Mouse (Mus musculus) bone marrow macrophage, adult 2 months (primary cell): ENCODE data around the gene Lrrc74b. TPM values are rescaled to one million over a fixed set of nuclear protein-coding genes. Genes with fewer than 3 reads are reported as not detected.

Experiments
- H3K27ac ChIP-seq: 2 replicates; pipeline ENCODE4 v1.5.1; 2012; ENCODE audit warnings: low read depth, low read length; ENCODE audit not compliant: insufficient read depth
- H3K4me1 ChIP-seq: 2 replicates; pipeline ENCODE4 v1.6.1; 2012; ENCODE audit warnings: low read length; ENCODE audit not compliant: control insufficient read depth, insufficient read depth
- H3K4me3 ChIP-seq: 2 replicates; pipeline ENCODE4 v1.5.1; 2012; ENCODE audit warnings: mild to moderate bottlenecking, low read length, moderate library complexity; ENCODE audit not compliant: insufficient read depth
- CTCF ChIP-seq: IDR thresholded peaks from 2 replicates; pipeline ENCODE4 v1.5.1; 2012; ENCODE audit warnings: low read depth, mild to moderate bottlenecking, low read length, moderate library complexity
- POLR2A ChIP-seq: IDR thresholded peaks from 2 replicates; pipeline ENCODE4 v1.6.1; 2012; ENCODE audit warnings: mild to moderate bottlenecking, low read depth, low read length, borderline replicate concordance
- polyA plus RNA-seq: library from polyadenylated mRNA; stranded (reverse); fragments of >200 nt; gene quantifications from 2 replicates; pipeline ENCODE4 v1.2.4, GENCODE M21; 2012; ENCODE audit not compliant: missing spikeins, insufficient read depth, insufficient read length

The Lrrc74b gene
- polyA plus RNA-seq: not detected in 2 replicates

GRCm38 (mm10) chr16:17561128-17561750 lies at the start of gene Lrrc74b:
TSS of gene Lrrc74b (minus strand) at chr16:17561247.
- peaks cover 22% of the 10 kb centered on the region for H3K4me1 ChIP-seq
- H3K27ac ChIP-seq: no peak within 1 kb of the TSS
- no peak for TF ChIP-seq POLR2A
- TF ChIP-seq CTCF: no peak
- no peak within 1 kb of the TSS for H3K4me3 ChIP-seq

GRCm38 (mm10) chr16:17605684-17606083 lies 44.6 kb upstream of the Lrrc74b start:
- TF ChIP-seq CTCF (no peak), POLR2A (no peak)
- Histone ChIP-seq H3K4me3 (no peak overlapping the region), H3K27ac (no peak overlapping the region), H3K4me1 (no peaks in the 10 kb centered on the region)

GRCm38 (mm10) chr16:17604941-17605340 lies 43.9 kb upstream of the Lrrc74b start:
- TF ChIP-seq CTCF: no peak
- H3K27ac ChIP-seq: no peak overlapping the region
- no peaks in the 10 kb centered on the region for H3K4me1 ChIP-seq
- H3K4me3 ChIP-seq: no peak overlapping the region

GRCm38 (mm10) chr16:17600944-17601562 lies 40.0 kb upstream of the Lrrc74b start:
- Histone ChIP-seq H3K27ac (no peak overlapping the region), H3K4me1 (no peaks in the 10 kb centered on the region), H3K4me3 (no peak overlapping the region)
- TF ChIP-seq POLR2A (no peak), CTCF (no peak)

GRCm38 (mm10) chr16:17590731-17591130 lies 29.7 kb upstream of the Lrrc74b start:
- Histone ChIP-seq H3K4me1 (no peaks in the 10 kb centered on the region), H3K27ac (no peak overlapping the region), H3K4me3 (no peak overlapping the region)
- TF ChIP-seq CTCF (no peak), POLR2A (no peak)

- Histone ChIP-seq H3K4me3 (no peak overlapping the region), H3K4me1 (no peaks in the 10 kb centered on the region), H3K27ac (no peak overlapping the region)
- TF ChIP-seq CTCF (no peak), POLR2A (no peak)
Observed at GRCm38 (mm10) chr16:17584555-17584954, 23.5 kb upstream of the Lrrc74b start.

- no peaks in the 10 kb centered on the region for H3K4me1 ChIP-seq
- no peak within 1 kb of the TSS for H3K4me3 ChIP-seq
- TF ChIP-seq CTCF: peak; percentile 90
- TF ChIP-seq POLR2A: no peak
- no peak within 1 kb of the TSS for H3K27ac ChIP-seq
Observed at GRCm38 (mm10) chr16:17583064-17583463, 22.0 kb upstream of the Lrrc74b start, which contains the start of gene Slc7a4. TSS of gene Slc7a4 (minus strand) at chr16:17583214.

GRCm38 (mm10) chr16:17576825-17577215 lies 15.8 kb upstream of the Lrrc74b start:
- Histone ChIP-seq H3K4me1 (peaks cover 2% of the 10 kb centered on the region; the same call in 1 of the 2 replicates), H3K4me3 (peak overlapping the region; percentile 67), H3K27ac (no peak overlapping the region)
- TF ChIP-seq POLR2A (no peak), CTCF (no peak)

GRCm38 (mm10) chr16:17575870-17576824 lies 15.1 kb upstream of the Lrrc74b start:
- no peak for TF ChIP-seq POLR2A
- Histone ChIP-seq H3K27ac (no peak overlapping the region), H3K4me1 (peaks cover 2% of the 10 kb centered on the region; the same call in 1 of the 2 replicates), H3K4me3 (peak overlapping the region; percentile 67)

- Histone ChIP-seq H3K4me1 (peaks cover 6% of the 10 kb centered on the region), H3K4me3 (no peak overlapping the region), H3K27ac (no peak overlapping the region)
- TF ChIP-seq CTCF: no peak
- no peak for TF ChIP-seq POLR2A
Observed at GRCm38 (mm10) chr16:17566186-17566585, 5.1 kb upstream of the Lrrc74b start.
